Mouse (Mus musculus): ENCODE data around the gene Erbb4.

- TF ChIP-seq POLR2A (IDR thresholded peaks at IDR 0.05; ENCODE audit: insufficient read length, low read depth) (no peak), MYOG (IDR thresholded peaks at IDR 0.05; ENCODE audit: control insufficient read depth in 1 of 3, insufficient read depth in 1 of 3, insufficient read length in 2 of 3, low read depth in 2 of 3) (no peak), POLR2AphosphoS2 (IDR thresholded peaks at IDR 0.05; ENCODE audit: insufficient read length, low read depth) (no peak), MAX (IDR thresholded peaks at IDR 0.05; ENCODE audit: low read depth) (no peak), TCF12 (IDR thresholded peaks at IDR 0.05; ENCODE audit: insufficient read depth, poor library complexity, severe bottlenecking) (no peak), USF1 (IDR thresholded peaks at IDR 0.05; ENCODE audit: low read depth) (no peak), SRF (IDR thresholded peaks at IDR 0.05; ENCODE audit: control insufficient read depth, insufficient read length, low read depth) (no peak), MYOD1 (IDR thresholded peaks at IDR 0.05; ENCODE audit: control insufficient read depth in 1 of 3, insufficient read length in 2 of 3, low read depth in 2 of 3) (no peak), TCF3 (IDR thresholded peaks at IDR 0.05; ENCODE audit: insufficient read length, low read depth) (no peak), REST (IDR thresholded peaks at IDR 0.05; ENCODE audit: insufficient read depth, insufficient read length) (no peak), CEBPB (IDR thresholded peaks at IDR 0.05; ENCODE audit: insufficient read depth, poor library complexity, severe bottlenecking) (no peak), E2F4 (IDR thresholded peaks at IDR 0.05; ENCODE audit: insufficient read depth) (no peak)
Observed at GRCm38 (mm10) chr1:68934804-68935203, 173.1 kb downstream of the Erbb4 start.
